8 mouse cellular contexts compared by ENCODE assay signal in the genomic region with DNA sequence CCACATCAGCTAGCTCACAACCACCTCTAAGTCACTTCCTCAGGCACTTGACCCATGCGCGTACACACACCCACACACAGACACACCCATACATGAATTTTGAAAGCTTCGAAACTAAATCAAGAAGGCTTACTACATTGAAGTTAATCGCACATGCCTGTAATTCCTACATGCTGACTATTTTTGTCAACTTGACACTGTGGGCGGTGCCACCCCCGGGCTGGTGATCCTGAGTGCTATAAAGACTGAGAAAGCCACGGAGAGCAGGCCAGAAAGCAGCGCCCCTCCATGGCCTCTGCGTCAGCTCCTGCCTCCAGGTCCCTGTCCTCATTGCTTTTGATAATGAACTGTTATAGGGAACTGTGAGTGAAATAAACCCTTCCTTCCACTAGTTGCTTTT. TPM values are rescaled to one million over a fixed set of nuclear protein-coding genes. Genes with fewer than 3 reads are reported as not detected.
DNase-seq lines count a peak whose midpoint lies in the region; ATAC-seq and TF ChIP-seq lines count a peak whose summit lies in the region.

No protein-coding gene starts in this region.

- TF ChIP-seq POLR2A in bone marrow, adult 2 months (IDR thresholded peaks at IDR 0.05; ENCODE audit: borderline replicate concordance, control insufficient read depth, low read depth, low read length): no peak

- ATAC-seq in intestine, embryonic 14.5 days (replicated peaks; ENCODE audit: low FRiP score, low TSS enrichment, low read depth): no peak
- no peak for ATAC-seq in liver, embryonic 15.5 days (ENCODE audit: insufficient read depth)

- 10% methylated on average over 9 of the region's 9 CpGs for WGBS in bone marrow, adult 2 months
- 29% methylated on average over 9 of the region's 9 CpGs for WGBS in intestine, embryonic 14.5 days
- 3% methylated on average over 9 of the region's 9 CpGs for WGBS in liver, embryonic 15.5 days (ENCODE audit: insufficient replicate concordance)

- peaks cover 7% of the 10 kb centered on the region; the same call in 1 of the 2 replicates for H3K36me3 ChIP-seq in intestine, embryonic 14.5 days (ENCODE audit: control insufficient read depth, insufficient read depth, low read length)
- H3K36me3 ChIP-seq in liver, embryonic 15.5 days (replicated peaks): peaks cover 24% of the 10 kb centered on the region

- TF ChIP-seq CTCF in bone marrow, adult 2 months (IDR thresholded peaks at IDR 0.05; ENCODE audit: control insufficient read depth, insufficient read depth, low read length): no peak

- no peaks in the 10 kb centered on the region for H3K4me1 ChIP-seq in bone marrow, adult 2 months (ENCODE audit: control insufficient read depth, insufficient read depth, low read length)
- H3K4me1 ChIP-seq in intestine, embryonic 14.5 days (replicated peaks; ENCODE audit: control insufficient read depth, insufficient read depth, low read length): peaks cover 18% of the 10 kb centered on the region
- peaks cover 29% of the 10 kb centered on the region for H3K4me1 ChIP-seq in liver, embryonic 15.5 days (replicated peaks)

- no peak overlapping the region for H3K27ac ChIP-seq in bone marrow, adult 2 months (ENCODE audit: control insufficient read depth, insufficient read depth, low read depth, low read length, poor library complexity)
- no peak overlapping the region for H3K27ac ChIP-seq in intestine, embryonic 14.5 days (ENCODE audit: low read depth)
- H3K27ac ChIP-seq in liver, embryonic 15.5 days (replicated peaks): peak overlapping the region; percentile 89

- H3K27me3 ChIP-seq in intestine, embryonic 14.5 days (replicated peaks; ENCODE audit: control insufficient read depth, insufficient read depth, low read length): no peaks in the 10 kb centered on the region
- H3K27me3 ChIP-seq in liver, embryonic 15.5 days: no peaks in the 10 kb centered on the region

- intact Hi-C loops in left cerebral cortex, postnatal 4 days (cut with DNase I): no loop called here

- peak; percentile 21 for DNase-seq in left cerebral cortex, postnatal 4 days
- no peak for DNase-seq in left cerebral cortex, adult 18-20 months (ENCODE audit: low spot score in 2 of 2)
- DNase-seq in gastrocnemius, postnatal 10 days: peak; percentile 22
- DNase-seq in intestine, embryonic 14.5 days (ENCODE audit: low spot score): peak; percentile 58
- DNase-seq in naive thymus-derived CD4-positive, alpha-beta T cell, adult 2 months (ENCODE audit: low read depth): peak; percentile 41
- DNase-seq in ovary, postnatal 14 days (ENCODE audit: low spot score): no peak

- peak overlapping the region; percentile 40 for H3K4me3 ChIP-seq in bone marrow, adult 2 months (replicated peaks; ENCODE audit: control insufficient read depth, low read depth, low read length)
- H3K4me3 ChIP-seq in intestine, embryonic 14.5 days (ENCODE audit: low read depth, low read length): peak overlapping the region; percentile 61
- peak overlapping the region; percentile 77 for H3K4me3 ChIP-seq in liver, embryonic 15.5 days (replicated peaks)

- H3K9me3 ChIP-seq in intestine, embryonic 14.5 days (ENCODE audit: control insufficient read depth, low read length): no peaks in the 10 kb centered on the region
- no peaks in the 10 kb centered on the region for H3K9me3 ChIP-seq in liver, embryonic 15.5 days (replicated peaks)

- no peak overlapping the region for H3K9ac ChIP-seq in intestine, embryonic 14.5 days (ENCODE audit: low read length)
- peak overlapping the region; percentile 75 for H3K9ac ChIP-seq in liver, embryonic 15.5 days

- peak overlapping the region; percentile 91 for H3K4me2 ChIP-seq in intestine, embryonic 14.5 days (ENCODE audit: low read length)
- H3K4me2 ChIP-seq in liver, embryonic 15.5 days: peak overlapping the region; percentile 95

RNA-seq across cellular contexts. Expression of a gene that starts 23.7 kb away (rescaled TPM):
- 10 to 100 TPM; 59.7 to 65.9 TPM for total RNA-seq in left cerebral cortex, postnatal 4 days (2021)
- 100 to 1,000 TPM in 1 of 2 experiments, 10 to 100 TPM in 1; 96.4 to 113 TPM for total RNA-seq in left cerebral cortex, adult 18-20 months (2021)
- 9.7 and 55.1 TPM in 2 replicates for polyA plus RNA-seq in bone marrow, adult 2 months (2011; ENCODE audit: insufficient read depth, insufficient read length, low replicate concordance, missing spikeins)
- 10 to 100 TPM; 21.6 to 22.2 TPM for total RNA-seq in gastrocnemius, postnatal 10 days (2021)
- polyA plus RNA-seq in intestine, embryonic 14.5 days (2014; fragmentation: Nextera tagmentation; extraction: Ambion mirVana): 74.0 and 80.8 TPM in 2 replicates
- 169 and 208 TPM in 2 replicates for polyA plus RNA-seq in liver, embryonic 15.5 days (2015; fragmentation: Nextera tagmentation; extraction: Ambion mirVana)

Comparison
In these comparisons a context has a peak if more than half of its experiments do, and no peak if none do; other contexts are left out.
1. DNase-seq: peak in left cerebral cortex, postnatal 4 days (single experiment), gastrocnemius, postnatal 10 days (single experiment), intestine, embryonic 14.5 days (single experiment) and naive thymus-derived CD4-positive, alpha-beta T cell, adult 2 months (single experiment); none in left cerebral cortex, adult 18-20 months (0 of 2) and ovary, postnatal 14 days (single experiment).
2. Peak in every context shown above with its lines, with median percentiles within 50 percentile points of each other: H3K4me3 ChIP-seq.